Mouse (Mus musculus): Measurements from ENCODE around the gene Ebf1.
"Not testable (repeated sequence)": the region's sequence is repeated elsewhere in the genome, so short reads cannot be mapped to it uniquely, and the experiment has no call there.

Ebf1 gene

GRCm38 (mm10) chr11:44616788-44617712, at the start of gene Ebf1:
Gene Ebf1, plus strand, starts transcription at chr11:44617317.
- peak; percentile 94 for DNase-seq (ENCODE audit: low read depth, low spot score)

- DNase-seq (ENCODE audit: low read depth, low spot score): not testable (repeated sequence)
Observed at GRCm38 (mm10) chr11:44570336-44570735, 46.8 kb upstream of the Ebf1 start.

GRCm38 (mm10) chr11:44572781-44573180, 44.3 kb upstream of the Ebf1 start:
- DNase-seq (ENCODE audit: low read depth, low spot score): no peak

- no peak for DNase-seq (ENCODE audit: low read depth, low spot score)
Observed at GRCm38 (mm10) chr11:44573396-44573795, 43.7 kb upstream of the Ebf1 start.

- DNase-seq (ENCODE audit: low read depth, low spot score): no peak
Observed at GRCm38 (mm10) chr11:44574391-44574790, 42.7 kb upstream of the Ebf1 start.

- no peak for DNase-seq (ENCODE audit: low read depth, low spot score)
Observed at GRCm38 (mm10) chr11:44574820-44575219, 42.3 kb upstream of the Ebf1 start.

- no peak for DNase-seq (ENCODE audit: low read depth, low spot score)
Observed at GRCm38 (mm10) chr11:44577911-44578310, 39.2 kb upstream of the Ebf1 start.

GRCm38 (mm10) chr11:44581277-44581683, 35.8 kb upstream of the Ebf1 start:
- peak; percentile 83 for DNase-seq (ENCODE audit: low read depth, low spot score)

- DNase-seq (ENCODE audit: low read depth, low spot score): peak; percentile 28
Observed at GRCm38 (mm10) chr11:44586047-44586696, 30.9 kb upstream of the Ebf1 start.

- DNase-seq (ENCODE audit: low read depth, low spot score): no peak
Observed at GRCm38 (mm10) chr11:44593016-44593415, 24.1 kb upstream of the Ebf1 start.

GRCm38 (mm10) chr11:44594768-44595167, 22.3 kb upstream of the Ebf1 start:
- no peak for DNase-seq (ENCODE audit: low read depth, low spot score)

- DNase-seq (ENCODE audit: low read depth, low spot score): no peak
Observed at GRCm38 (mm10) chr11:44606881-44607280, 10.2 kb upstream of the Ebf1 start.

- DNase-seq (ENCODE audit: low read depth, low spot score): no peak
Observed at GRCm38 (mm10) chr11:44608646-44609045, 8.5 kb upstream of the Ebf1 start.

GRCm38 (mm10) chr11:44610971-44611781, 5.9 kb upstream of the Ebf1 start:
- DNase-seq (ENCODE audit: low read depth, low spot score): no peak

GRCm38 (mm10) chr11:44612156-44612555, 5.0 kb upstream of the Ebf1 start:
- DNase-seq (ENCODE audit: low read depth, low spot score): no peak

GRCm38 (mm10) chr11:44612681-44613410, 4.3 kb upstream of the Ebf1 start:
- no peak for DNase-seq (ENCODE audit: low read depth, low spot score)

GRCm38 (mm10) chr11:44613411-44614180, 3.5 kb upstream of the Ebf1 start:
- DNase-seq (ENCODE audit: low read depth, low spot score): no peak

GRCm38 (mm10) chr11:44616078-44616787, 884 bp upstream of the Ebf1 start:
- no peak for DNase-seq (ENCODE audit: low read depth, low spot score)

GRCm38 (mm10) chr11:44617734-44618586, 843 bp downstream of the Ebf1 start:
- DNase-seq (ENCODE audit: low read depth, low spot score): no peak
